Mouse (Mus musculus) CH12.LX (cell line): ENCODE data around the gene Cacfd1. TPM values are rescaled to one million over a fixed set of nuclear protein-coding genes. Genes with fewer than 3 reads are reported as not detected.
A peak's percentile ranks its signal among the peaks of the same experiment; 100 is the strongest.

Source experiments
- DNase-seq: peaks from one replicate; pipeline ENCODE4 v3.0.0-alpha.2; 2013; ENCODE audit errors: extremely low read depth
- H3K27ac ChIP-seq: 2 replicates; pipeline ENCODE4 v1.5.1; 2012; ENCODE audit warnings: low read depth, mild to moderate bottlenecking, control low read depth, moderate library complexity; ENCODE audit not compliant: insufficient read depth
- H3K27me3 ChIP-seq: replicated peaks from 2 replicates; pipeline ENCODE3; 2012; ENCODE audit warnings: inconsistent platforms
- H3K36me3 ChIP-seq, 2 experiments: replicated peaks in 1 of 2; 2 replicates each; pipeline versions ENCODE3 to v1.6.1; 2012; ENCODE audit warnings: inconsistent platforms in 1 of 2, low read length in 1 of 2, mild to moderate bottlenecking in 1 of 2, mixed read lengths in 1 of 2, moderate library complexity in 1 of 2; ENCODE audit not compliant: control insufficient read depth in 1 of 2, insufficient read depth in 1 of 2
- H3K4me1 ChIP-seq, 2 experiments: 2 replicates each; pipeline ENCODE4 v1.6.1; 2012; ENCODE audit warnings: inconsistent platforms in 1 of 2, moderate library complexity in 1 of 2; ENCODE audit not compliant: insufficient read depth in 2 of 2, control insufficient read depth in 1 of 2
- H3K4me2 ChIP-seq: 2 replicates; pipeline ENCODE4 v1.6.1; 2012; ENCODE audit warnings: low read depth, mild to moderate bottlenecking, control low read depth; ENCODE audit not compliant: poor library complexity, insufficient read depth, severe bottlenecking
- H3K4me3 ChIP-seq, 3 experiments: fragments of 150-350 bp in 1 of 3; sonication (generic) in 1 of 3; replicated peaks in 1 of 3; 2 replicates each; pipeline versions ENCODE3 to v1.5.1; 2011 to 2012; ENCODE audit warnings: low read depth in 2 of 3, low read length in 2 of 3, mild to moderate bottlenecking in 2 of 3, moderate library complexity in 2 of 3, control low read depth in 1 of 3, improper control_type of control experiment in 1 of 3, inconsistent platforms in 1 of 3, mixed read lengths in 1 of 3; ENCODE audit not compliant: poor library complexity in 1 of 3
- H3K79me2 ChIP-seq: replicated peaks from 2 replicates; pipeline ENCODE4 v1.6.1; 2012; ENCODE audit warnings: mild to moderate bottlenecking, moderate library complexity; ENCODE audit not compliant: control insufficient read depth, poor library complexity, insufficient read depth, severe bottlenecking; ENCODE audit errors: extremely low read depth
- H3K9ac ChIP-seq: 2 replicates; pipeline ENCODE4 v1.6.1; 2012; ENCODE audit warnings: low read depth, mild to moderate bottlenecking, control low read depth, moderate library complexity; ENCODE audit not compliant: insufficient read depth
- H3K9me3 ChIP-seq: replicated peaks from 2 replicates; pipeline ENCODE3; 2012; ENCODE audit warnings: low read length, inconsistent platforms, mixed read lengths
- BHLHE40 ChIP-seq: IDR thresholded peaks from 2 replicates; pipeline ENCODE4 v1.6.1; 2011; ENCODE audit warnings: mild to moderate bottlenecking, low read depth, low read length, improper control_type of control experiment
- CHD1 ChIP-seq: IDR thresholded peaks from 2 replicates; pipeline ENCODE4 v1.6.1; 2012; ENCODE audit warnings: low read depth, low read length, improper control_type of control experiment, inconsistent platforms
- CHD2 ChIP-seq: IDR thresholded peaks from 2 replicates; pipeline ENCODE4 v1.6.1; 2011; ENCODE audit warnings: low read length, improper control_type of control experiment
- CTCF ChIP-seq, 2 experiments: IDR thresholded peaks in 1 of 2; conservative IDR thresholded peaks in 1 of 2; 2 replicates each; pipeline ENCODE4 v1.5.1; 2011 to 2012; ENCODE audit warnings: low read depth in 2 of 2, low read length in 2 of 2, improper control_type of control experiment in 1 of 2, inconsistent platforms in 1 of 2, mild to moderate bottlenecking in 1 of 2, moderate library complexity in 1 of 2
- E2F4 ChIP-seq: IDR thresholded peaks from 2 replicates; pipeline ENCODE4 v1.6.1; 2011; ENCODE audit warnings: low read depth, low read length, improper control_type of control experiment; ENCODE audit not compliant: insufficient replicate concordance
- ELF1 ChIP-seq: IDR thresholded peaks from 2 replicates; pipeline ENCODE4 v1.6.1; 2014; ENCODE audit warnings: low read depth, mild to moderate bottlenecking, inconsistent platforms, low read length, improper control_type of control experiment
- EP300 ChIP-seq: IDR thresholded peaks from 2 replicates; pipeline ENCODE4 v1.6.1; 2011; ENCODE audit warnings: low read length, improper control_type of control experiment
- ETS1 ChIP-seq: conservative IDR thresholded peaks from 2 replicates; pipeline ENCODE4 v1.6.1; 2012; ENCODE audit warnings: low read depth, mild to moderate bottlenecking, inconsistent platforms, low read length, improper control_type of control experiment, moderate library complexity
- GABPA ChIP-seq: IDR thresholded peaks from 2 replicates; pipeline ENCODE4 v1.6.1; 2012; ENCODE audit warnings: low read depth, low read length, improper control_type of control experiment, inconsistent platforms; ENCODE audit not compliant: insufficient replicate concordance
- HCFC1 ChIP-seq: IDR thresholded peaks from 2 replicates; pipeline ENCODE4 v1.6.1; 2012; ENCODE audit warnings: low read depth, mild to moderate bottlenecking, inconsistent platforms, low read length, improper control_type of control experiment
- IRF4 ChIP-seq: IDR thresholded peaks from 2 replicates; pipeline ENCODE4 v1.6.1; 2014; ENCODE audit warnings: low read depth, mild to moderate bottlenecking, inconsistent platforms, low read length, improper control_type of control experiment
- JUN ChIP-seq: IDR thresholded peaks from 2 replicates; pipeline ENCODE4 v1.6.1; 2011; ENCODE audit warnings: low read depth, mild to moderate bottlenecking, low read length, improper control_type of control experiment, moderate library complexity; ENCODE audit not compliant: insufficient read depth
- MAZ ChIP-seq: IDR thresholded peaks from 2 replicates; pipeline ENCODE4 v1.6.1; 2012; ENCODE audit warnings: low read depth, mild to moderate bottlenecking, inconsistent platforms, low read length, improper control_type of control experiment, moderate library complexity
- MEF2A ChIP-seq: IDR thresholded peaks from 2 replicates; pipeline ENCODE4 v1.6.1; 2014; ENCODE audit warnings: low read depth, mild to moderate bottlenecking, inconsistent platforms, low read length, improper control_type of control experiment, borderline replicate concordance
- MYC ChIP-seq: IDR thresholded peaks from 2 replicates; pipeline ENCODE4 v1.6.1; 2011; ENCODE audit warnings: low read depth, mild to moderate bottlenecking, improper control_type of control experiment, low read length
- NELFE ChIP-seq: IDR thresholded peaks from 2 replicates; pipeline ENCODE4 v1.6.1; 2011; ENCODE audit warnings: low read depth, low read length, improper control_type of control experiment
- POLR2A ChIP-seq: IDR thresholded peaks from 2 replicates; pipeline ENCODE4 v1.6.1; 2011; ENCODE audit warnings: low read depth, mild to moderate bottlenecking, improper control_type of control experiment, low read length
- RAD21 ChIP-seq: IDR thresholded peaks from 2 replicates; pipeline ENCODE4 v1.6.1; 2011; ENCODE audit warnings: low read depth, mild to moderate bottlenecking, low read length, improper control_type of control experiment, moderate library complexity
- SIN3A ChIP-seq: IDR thresholded peaks from 2 replicates; pipeline ENCODE4 v1.6.1; 2012; ENCODE audit warnings: low read length, improper control_type of control experiment, inconsistent platforms
- SMC3 ChIP-seq: IDR thresholded peaks from 2 replicates; pipeline ENCODE4 v1.6.1; 2011; ENCODE audit warnings: low read depth, low read length, improper control_type of control experiment
- TBP ChIP-seq: conservative IDR thresholded peaks from 2 replicates; pipeline ENCODE4 v1.6.1; 2011; ENCODE audit warnings: low read depth, low read length, improper control_type of control experiment
- TCF12 ChIP-seq: IDR thresholded peaks from 2 replicates; pipeline ENCODE4 v1.6.1; 2014; ENCODE audit warnings: low read depth, mild to moderate bottlenecking, inconsistent platforms, low read length, improper control_type of control experiment
- USF2 ChIP-seq: conservative IDR thresholded peaks from 2 replicates; pipeline ENCODE4 v1.6.1; 2011; ENCODE audit warnings: low read depth, low read length, improper control_type of control experiment
- ZKSCAN1 ChIP-seq: IDR thresholded peaks from 2 replicates; pipeline ENCODE4 v1.6.1; 2012; ENCODE audit warnings: low read depth, inconsistent platforms, low read length, improper control_type of control experiment, borderline replicate concordance
- ZNF384 ChIP-seq: IDR thresholded peaks from 2 replicates; pipeline ENCODE4 v1.6.1; 2012; ENCODE audit warnings: low read depth, low read length, improper control_type of control experiment, inconsistent platforms
- dilution Hi-C: fragments of 300-500 bp; cut with MboI; formaldehyde crosslinking; loops from 2 replicates; pipeline ENCODE4 v1.14.3; 2020; ENCODE audit warnings: low sequenced_read_pairs; ENCODE audit not compliant: extremely low pct_unique_long_range_greater_than_20kb, extremely low pct_ligation_motif_present
- in situ Hi-C: fragments of 300-500 bp; cut with MboI; formaldehyde crosslinking; loops from 3 replicates; pipeline ENCODE4 v1.14.3; 2019; ENCODE audit warnings: low sequenced_read_pairs, low pct_ligation_motif_present, low pct_unique_long_range_greater_than_20kb, mixed read lengths
- polyA plus RNA-seq: library from polyadenylated mRNA; unstranded; fragments of >175 nt; gene quantifications from 2 replicates; pipeline ENCODE4 v1.2.1, GENCODE M21; 2012; ENCODE audit warnings: low read depth; ENCODE audit not compliant: insufficient read length
- total RNA-seq, 2 experiments: library from RNA; depleted of rRNA; stranded (reverse); fragments of 300-350 nt in 1 of 2; fragments of >200 nt in 1 of 2; gene quantifications; 2 replicates each; pipeline ENCODE4 v1.2.3; 2012 to 2014

The Cacfd1 gene
- total and polyA plus RNA-seq, 3 experiments = 6.4 to 20.2 (median 10.3) TPM

GRCm38 (mm10) chr2:27039286-27039685 lies 29.6 kb downstream of the Cacfd1 start:
- Histone ChIP-seq H3K9ac (no peak overlapping the region), H3K4me2 (no peak overlapping the region), H3K79me2 (no peaks in the 10 kb centered on the region), H3K27me3 (peaks cover 39% of the 10 kb centered on the region), H3K4me3 (no peak overlapping the region), H3K9me3 (no peaks in the 10 kb centered on the region), H3K36me3 (no peaks in the 10 kb centered on the region), H3K27ac (no peak overlapping the region), H3K4me1 (peaks cover 19 to 48% of the 10 kb centered on the region in 2 experiments)
- in situ Hi-C loops = loop anchor here (5.0 kb wide), 1 partner anchor 397 kb away; no protein-coding TSS in a partner anchor
- DNase-seq = no peak
- dilution Hi-C loops = no loop called here
- peak in 1 of 2 experiments; percentile 57; a peak in 2 of 4 replicates for TF ChIP-seq CTCF (conservative IDR thresholded peaks at IDR 0.05 in 1 of 2, IDR thresholded peaks at IDR 0.05 in 1 of 2; ENCODE audit: low read depth in 2 of 2, low read length in 2 of 2)
- TF ChIP-seq SMC3 = peak; percentile 31
- no peak for TF ChIP-seq SIN3A

GRCm38 (mm10) chr2:27042131-27042844 lies 32.6 kb downstream of the Cacfd1 start:
- Histone ChIP-seq H3K79me2 (no peaks in the 10 kb centered on the region), H3K9me3 (no peaks in the 10 kb centered on the region), H3K4me2 (no peak overlapping the region), H3K27ac (no peak overlapping the region), H3K9ac (no peak overlapping the region), H3K27me3 (peaks cover 59% of the 10 kb centered on the region), H3K4me1 (peaks cover 0 to 25% of the 10 kb centered on the region in 2 experiments; a peak in 2 of 4 replicates), H3K36me3 (no peaks in the 10 kb centered on the region), H3K4me3 (no peak overlapping the region)
- dilution Hi-C loops = no loop called here
- no peak for DNase-seq
- in situ Hi-C loops = loop anchor here (10.0 kb wide), 1 partner anchor 193 kb away; no protein-coding TSS in a partner anchor
- TF ChIP-seq ZNF384 (no peak), IRF4 (no peak), EP300 (no peak), CHD1 (no peak), RAD21 (no peak), TCF12 (no peak)

- Histone ChIP-seq H3K4me3 (no peak overlapping the region), H3K4me1 (peaks cover 0 to 15% of the 10 kb centered on the region in 2 experiments; a peak in 2 of 4 replicates), H3K27ac (no peak overlapping the region), H3K27me3 (peaks cover 59% of the 10 kb centered on the region), H3K36me3 (no peaks in the 10 kb centered on the region), H3K79me2 (no peaks in the 10 kb centered on the region), H3K9ac (no peak overlapping the region), H3K9me3 (no peaks in the 10 kb centered on the region), H3K4me2 (no peak overlapping the region)
- peak; percentile 74 for DNase-seq
- dilution Hi-C loops = no loop called here
- in situ Hi-C loops = loop anchor here (10.0 kb wide), 1 partner anchor 191 kb away; no protein-coding TSS in a partner anchor
- TF ChIP-seq BHLHE40 = no peak
- TF ChIP-seq CHD1 = no peak
- no peak for TF ChIP-seq POLR2A
- TF ChIP-seq ELF1 = no peak
- no peak for TF ChIP-seq MYC
- TF ChIP-seq GABPA = no peak
- TF ChIP-seq USF2 = no peak
- no peak for TF ChIP-seq CHD2
- no peak for TF ChIP-seq ZKSCAN1
- TF ChIP-seq TBP = no peak
- TF ChIP-seq ZNF384 = no peak
- peak; percentile 33; the same call in 1 of the 2 replicates for TF ChIP-seq NELFE
- no peak for TF ChIP-seq MEF2A
- TF ChIP-seq JUN = no peak
- no peak for TF ChIP-seq ETS1
- TF ChIP-seq E2F4 = no peak
- no peak for TF ChIP-seq HCFC1
- no peak for TF ChIP-seq TCF12
- no peak for TF ChIP-seq IRF4
- TF ChIP-seq MAZ = no peak
Observed at GRCm38 (mm10) chr2:27043461-27043860, 33.7 kb downstream of the Cacfd1 start.
